In genomic region chr14:31556526-31557260, GRCm38 (mm10) we compare ENCODE assay signal across 21 mouse cellular contexts. TPM values are rescaled to one million over a fixed set of nuclear protein-coding genes. Genes with fewer than 3 reads are reported as not detected.
DNase-seq lines count a peak whose midpoint lies in the region; ATAC-seq lines count a peak whose summit lies in the region.
"Had no signal": no experiment of that assay in that cellular context is flagged by ENCODE, and none has a peak within 500 bp of the region (broad histone marks: within the 10 kb centered on the region; RNA-seq: fewer than 3 reads in every experiment).

No protein-coding gene starts in this region.

- 0 out of 2 replicates have a peak overlapping the region, but pooled peaks have one; percentile 5 for H3K27ac ChIP-seq in kidney, embryonic 15.5 days
- H3K27ac ChIP-seq in limb, embryonic 10.5 days: 0 out of 2 replicates have a peak overlapping the region, but pooled peaks have one; percentile 42
- no peak overlapping the region for H3K27ac ChIP-seq in hindbrain, embryonic 12.5 days
- H3K27ac ChIP-seq: embryonic facial prominence, embryonic 13.5 days; forebrain, embryonic 10.5 days; hindbrain, embryonic 10.5 days; hindbrain, postnatal 0 days; liver, embryonic 14.5 days had no signal

- ATAC-seq in kidney, embryonic 15.5 days (replicated peaks; ENCODE audit: low FRiP score): no peak
- ATAC-seq in CD4-positive, CD25-positive, alpha-beta regulatory T cell, adult 4 months: peak; percentile 33
- ATAC-seq in hindbrain, embryonic 12.5 days (ENCODE audit: low FRiP score): no peak
- ATAC-seq: forebrain, embryonic 16.5 days; hindbrain, postnatal 0 days; intestine, postnatal 0 days had no signal

- H3K4me2 ChIP-seq in kidney, embryonic 15.5 days: 0 out of 2 replicates have a peak overlapping the region, but pooled peaks have one; percentile 3
- H3K4me2 ChIP-seq in hindbrain, embryonic 12.5 days (replicated peaks): no peak overlapping the region
- H3K4me2 ChIP-seq: embryonic facial prominence, embryonic 13.5 days had no signal

- peaks cover 3% of the 10 kb centered on the region for H3K27me3 ChIP-seq in kidney, embryonic 15.5 days
- H3K27me3 ChIP-seq in limb, embryonic 10.5 days (ENCODE audit: low read depth, poor library complexity, severe bottlenecking): no peaks in the 10 kb centered on the region
- H3K27me3 ChIP-seq in hindbrain, embryonic 12.5 days: no peaks in the 10 kb centered on the region
- H3K27me3 ChIP-seq: embryonic facial prominence, embryonic 13.5 days had no signal

- H3K36me3 ChIP-seq in kidney, embryonic 15.5 days: no peaks in the 10 kb centered on the region
- H3K36me3 ChIP-seq in limb, embryonic 10.5 days: no peaks in the 10 kb centered on the region
- no peaks in the 10 kb centered on the region for H3K36me3 ChIP-seq in hindbrain, embryonic 12.5 days
- H3K36me3 ChIP-seq: embryonic facial prominence, embryonic 13.5 days; forebrain, embryonic 10.5 days; G1E; hindbrain, embryonic 10.5 days had no signal

- H3K4me1 ChIP-seq in kidney, embryonic 15.5 days: peaks cover 37% of the 10 kb centered on the region
- H3K4me1 ChIP-seq in limb, embryonic 10.5 days: peaks cover 27% of the 10 kb centered on the region
- H3K4me1 ChIP-seq in hindbrain, embryonic 12.5 days: no peaks in the 10 kb centered on the region

- H3K9ac ChIP-seq in kidney, embryonic 15.5 days: no peak overlapping the region
- no peak overlapping the region for H3K9ac ChIP-seq in hindbrain, embryonic 12.5 days
- H3K9ac ChIP-seq: embryonic facial prominence, embryonic 13.5 days; liver, embryonic 14.5 days had no signal

- no peak overlapping the region for H3K4me3 ChIP-seq in kidney, embryonic 15.5 days (replicated peaks)
- H3K4me3 ChIP-seq in limb, embryonic 10.5 days: no peak overlapping the region
- no peak overlapping the region for H3K4me3 ChIP-seq in hindbrain, embryonic 12.5 days
- H3K4me3 ChIP-seq: embryonic facial prominence, embryonic 13.5 days; forebrain, embryonic 10.5 days; hindbrain, embryonic 10.5 days had no signal

- H3K9me3 ChIP-seq in kidney, embryonic 15.5 days (replicated peaks): no peaks in the 10 kb centered on the region
- H3K9me3 ChIP-seq in limb, embryonic 10.5 days (replicated peaks): no peaks in the 10 kb centered on the region
- no peaks in the 10 kb centered on the region for H3K9me3 ChIP-seq in hindbrain, embryonic 12.5 days (replicated peaks)
- H3K9me3 ChIP-seq: embryonic facial prominence, embryonic 13.5 days; forebrain, embryonic 10.5 days; G1E; hindbrain, embryonic 10.5 days had no signal

- WGBS in kidney, embryonic 15.5 days: 81% methylated on average over 9 of the region's 9 CpGs
- WGBS in limb, embryonic 10.5 days: 88% methylated on average over 9 of the region's 9 CpGs
- WGBS in hindbrain, embryonic 12.5 days: 85% methylated on average over 9 of the region's 9 CpGs

- DNase-seq in kidney, postnatal 4 days: no peak
- DNase-seq in CD4-positive, CD25-positive, alpha-beta regulatory T cell, adult 2 months (ENCODE audit: low read depth, low spot score): peak; percentile 57
- no peak for DNase-seq in limb, embryonic 10.5 days (ENCODE audit: low spot score)
- no peak for DNase-seq in natural killer cell, adult 2 months (ENCODE audit: low spot score in 2 of 2)
- DNase-seq: adrenal gland, postnatal 14 days; kidney, adult 9 months; kidney, postnatal 36 days; liver; lung, adult 2 months; midbrain, embryonic 14.5 days had no signal

RNA-seq across cellular contexts. Expression of gene Colq, which starts 34.5 kb away (rescaled TPM):
- polyA plus RNA-seq in kidney, embryonic 15.5 days (2015; fragmentation: Nextera tagmentation; extraction: Ambion mirVana): 2.5 and 2.8 TPM in 2 replicates
- 1 to 10 TPM; 5.6 to 8.5 TPM for polyA plus RNA-seq in CD4-positive, CD25-positive, alpha-beta regulatory T cell, adult 4 months (2017; shearing (Covaris generic))
- polyA plus RNA-seq in limb, embryonic 10.5 days (2016; fragmentation: Nextera tagmentation; extraction: Ambion mirVana): 0.13 and 0.20 TPM in 2 replicates
- polyA plus RNA-seq in hindbrain, embryonic 12.5 days (2016; fragmentation: Nextera tagmentation; extraction: Ambion mirVana): 0.18 and 0.65 TPM in 2 replicates
- polyA plus RNA-seq: forebrain, embryonic 16.5 days; G1E; midbrain, embryonic 14.5 days had no signal
